In genomic region chr14:17020603-17021356, GRCm38 (mm10) we compare ENCODE assay signal across 13 mouse cellular contexts.
A peak's percentile ranks its signal among the peaks of the same experiment; 100 is the strongest.
DNase-seq lines count a peak whose midpoint lies in the region; ATAC-seq and TF ChIP-seq lines count a peak whose summit lies in the region.
"Had no signal": no experiment of that assay in that cellular context is flagged by ENCODE, and none has a peak within 500 bp of the region (broad histone marks: within the 10 kb centered on the region; RNA-seq: fewer than 3 reads in every experiment).

No protein-coding gene starts in this region.

- H3K27me3 ChIP-seq in kidney, postnatal 0 days (ENCODE audit: insufficient read depth, low read length), result no peaks in the 10 kb centered on the region
- no peaks in the 10 kb centered on the region for H3K27me3 ChIP-seq in forebrain, postnatal 0 days (ENCODE audit: insufficient read depth, low read length)
- no peaks in the 10 kb centered on the region for H3K27me3 ChIP-seq in hindbrain, embryonic 16.5 days (replicated peaks; ENCODE audit: control insufficient read depth, insufficient read depth, low read length)
- H3K27me3 ChIP-seq in neural tube, embryonic 14.5 days (ENCODE audit: control insufficient read depth, insufficient read depth, low read length), result no peaks in the 10 kb centered on the region
- H3K27me3 ChIP-seq: liver, embryonic 15.5 days had no signal

- H3K4me2 ChIP-seq in kidney, postnatal 0 days (ENCODE audit: low read length), result no peak overlapping the region
- no peak overlapping the region for H3K4me2 ChIP-seq in forebrain, postnatal 0 days (ENCODE audit: low read depth)
- H3K4me2 ChIP-seq in hindbrain, embryonic 16.5 days (ENCODE audit: low read length), result no peak overlapping the region
- no peak overlapping the region for H3K4me2 ChIP-seq in neural tube, embryonic 14.5 days (ENCODE audit: low read depth, low read length)
- H3K4me2 ChIP-seq: liver, embryonic 15.5 days had no signal

- H3K36me3 ChIP-seq in kidney, postnatal 0 days (ENCODE audit: insufficient read depth, low read length), result no peaks in the 10 kb centered on the region
- H3K36me3 ChIP-seq in forebrain, postnatal 0 days (ENCODE audit: insufficient read depth), result no peaks in the 10 kb centered on the region
- H3K36me3 ChIP-seq in hindbrain, embryonic 16.5 days (ENCODE audit: control insufficient read depth, insufficient read depth, low read length), result no peaks in the 10 kb centered on the region
- no peaks in the 10 kb centered on the region for H3K36me3 ChIP-seq in neural tube, embryonic 14.5 days (ENCODE audit: control insufficient read depth, insufficient read depth, low read length)
- H3K36me3 ChIP-seq: embryonic facial prominence, embryonic 10.5 days; liver, embryonic 15.5 days had no signal

- TF ChIP-seq CTCF in kidney, postnatal 0 days (IDR thresholded peaks at IDR 0.05; ENCODE audit: low read depth), result no peak
- TF ChIP-seq CTCF in forebrain, postnatal 0 days (IDR thresholded peaks at IDR 0.05; ENCODE audit: low read depth), result no peak

- H3K9ac ChIP-seq in kidney, postnatal 0 days (ENCODE audit: low read depth, low read length), result no peak overlapping the region
- no peak overlapping the region for H3K9ac ChIP-seq in forebrain, postnatal 0 days
- H3K9ac ChIP-seq in hindbrain, embryonic 16.5 days (ENCODE audit: low read depth, low read length), result no peak overlapping the region
- no peak overlapping the region for H3K9ac ChIP-seq in neural tube, embryonic 14.5 days (replicated peaks; ENCODE audit: low read depth, low read length)
- H3K9ac ChIP-seq: liver, embryonic 15.5 days had no signal

- 34% methylated on average over 4 of the region's 4 CpGs for WGBS in kidney, postnatal 0 days
- 28% methylated on average over 4 of the region's 4 CpGs for WGBS in forebrain, postnatal 0 days
- 24% methylated on average over 4 of the region's 4 CpGs for whole genome bisulfite sequencing in hindbrain, embryonic 16.5 days
- 14% methylated on average over 4 of the region's 4 CpGs for WGBS in neural tube, embryonic 14.5 days

- no peaks in the 10 kb centered on the region for H3K9me3 ChIP-seq in kidney, postnatal 0 days (replicated peaks; ENCODE audit: low read length)
- H3K9me3 ChIP-seq in forebrain, postnatal 0 days (ENCODE audit: low read length), result no peaks in the 10 kb centered on the region
- no peaks in the 10 kb centered on the region for H3K9me3 ChIP-seq in hindbrain, embryonic 16.5 days (ENCODE audit: control insufficient read depth, low read length)
- H3K9me3 ChIP-seq in neural tube, embryonic 14.5 days (ENCODE audit: control insufficient read depth, low read length), result no peaks in the 10 kb centered on the region
- H3K9me3 ChIP-seq: embryonic facial prominence, embryonic 10.5 days; liver, embryonic 15.5 days had no signal

- H3K4me3 ChIP-seq in kidney, postnatal 0 days (replicated peaks; ENCODE audit: low read depth, low read length), result no peak overlapping the region
- no peak overlapping the region for H3K4me3 ChIP-seq in forebrain, postnatal 0 days (ENCODE audit: low read depth, low read length)
- no peak overlapping the region for H3K4me3 ChIP-seq in hindbrain, embryonic 16.5 days (ENCODE audit: low read length)
- no peak overlapping the region for H3K4me3 ChIP-seq in neural tube, embryonic 14.5 days (ENCODE audit: low read depth, low read length)
- H3K4me3 ChIP-seq: embryonic facial prominence, embryonic 10.5 days; liver, embryonic 15.5 days had no signal

- no peak overlapping the region for H3K27ac ChIP-seq in kidney, postnatal 0 days
- H3K27ac ChIP-seq in forebrain, postnatal 0 days (ENCODE audit: low read depth, low read length), result no peak overlapping the region
- H3K27ac ChIP-seq in hindbrain, embryonic 16.5 days (ENCODE audit: low read depth, low read length), result no peak overlapping the region
- no peak overlapping the region for H3K27ac ChIP-seq in neural tube, embryonic 14.5 days (ENCODE audit: low read depth, low read length)
- H3K27ac ChIP-seq: embryonic facial prominence, embryonic 10.5 days; liver, embryonic 15.5 days; macrophage; stomach, postnatal 0 days had no signal

- no peaks in the 10 kb centered on the region for H3K4me1 ChIP-seq in kidney, postnatal 0 days (replicated peaks; ENCODE audit: insufficient read depth, low read length)
- H3K4me1 ChIP-seq in forebrain, postnatal 0 days (ENCODE audit: insufficient read depth), result no peaks in the 10 kb centered on the region
- no peaks in the 10 kb centered on the region for H3K4me1 ChIP-seq in hindbrain, embryonic 16.5 days (ENCODE audit: control insufficient read depth, insufficient read depth, low read depth, low read length)
- no peaks in the 10 kb centered on the region for H3K4me1 ChIP-seq in neural tube, embryonic 14.5 days (ENCODE audit: control insufficient read depth, insufficient read depth, low read length)

- peak; percentile 26 for DNase-seq in kidney, postnatal 0 days (ENCODE audit: low spot score)
- DNase-seq in kidney, adult 11 months, result no peak
- no peak for DNase-seq in forebrain, postnatal 0 days
- no peak for DNase-seq in left cerebral cortex, adult 18-20 months (ENCODE audit: low spot score in 2 of 2)
- DNase-seq in urinary bladder, adult 2 months (ENCODE audit: low spot score), result no peak
- DNase-seq: adrenal gland, postnatal 25 days; right cerebral cortex, postnatal 25 days had no signal

- ATAC-seq in kidney, postnatal 0 days (replicated peaks; ENCODE audit: low FRiP score, low read depth), result no peak
- ATAC-seq in forebrain, postnatal 0 days, result peak; percentile 29; the same call in 1 of the 2 replicates
- ATAC-seq in hindbrain, embryonic 16.5 days, result peak; percentile 60; the same call in 1 of the 2 replicates
- ATAC-seq in neural tube, embryonic 14.5 days (ENCODE audit: low read depth), result peak; percentile 81
